Mouse (Mus musculus) spleen, adult 2 months (tissue): Measurements from ENCODE around the gene Adra2a. TPM values are rescaled to one million over a fixed set of nuclear protein-coding genes. Genes with fewer than 3 reads are reported as not detected.

Experiments used
- DNase-seq, 2 experiments: peaks; one replicate each; pipeline versions ENCODE4 v3.0.0 to v3.0.0-alpha.2; 2012 to 2021; ENCODE audit warnings: low spot score in 2 of 2, low read depth in 1 of 2
- H3K27ac ChIP-seq: fragments of 200-500 bp; 2 replicates; pipeline ENCODE4 v1.5.1; 2012; ENCODE audit warnings: low read length, inconsistent platforms; ENCODE audit not compliant: insufficient read depth
- H3K27me3 ChIP-seq: fragments of 200-500 bp; 2 replicates; pipeline ENCODE4 v1.6.1; 2012; ENCODE audit warnings: mild to moderate bottlenecking, moderate library complexity, low read length, inconsistent platforms; ENCODE audit not compliant: control insufficient read depth, insufficient read depth
- H3K36me3 ChIP-seq: fragments of 200-500 bp; 2 replicates; pipeline ENCODE4 v1.6.1; 2012; ENCODE audit warnings: mild to moderate bottlenecking, low read length, inconsistent platforms; ENCODE audit not compliant: control insufficient read depth, insufficient read depth
- H3K4me1 ChIP-seq: fragments of 200-500 bp; 2 replicates; pipeline ENCODE4 v1.6.1; 2011; ENCODE audit warnings: inconsistent platforms; ENCODE audit not compliant: control insufficient read depth, insufficient read depth, insufficient read length
- H3K4me3 ChIP-seq: fragments of 200-500 bp; 2 replicates; pipeline ENCODE4 v1.5.1; 2011; ENCODE audit warnings: mild to moderate bottlenecking, inconsistent platforms; ENCODE audit not compliant: insufficient read depth, insufficient read length; ENCODE audit errors: extremely low read depth
- CTCF ChIP-seq: fragments of 200-500 bp; IDR thresholded peaks from 2 replicates; pipeline ENCODE4 v1.5.1; 2011; ENCODE audit warnings: mild to moderate bottlenecking, inconsistent platforms; ENCODE audit not compliant: insufficient read depth, insufficient read length, insufficient replicate concordance; ENCODE audit errors: extremely low read depth
- POLR2A ChIP-seq: fragments of 200-500 bp; IDR thresholded peaks from 2 replicates; pipeline ENCODE4 v1.6.1; 2011; ENCODE audit warnings: low read depth, low read length, inconsistent platforms
- WGBS: fragments of 180-500 bp; shearing (Covaris S2); methylation state at CpG from one replicate; pipeline ENCODE4 v1.1.7; 2018; 5-methylcytosine and 5-hydroxymethylcytosine counted together
- polyA plus RNA-seq: library from polyadenylated mRNA; depleted of rRNA; stranded (reverse); fragments of >200 nt; gene quantifications from 2 replicates; pipeline ENCODE4 v1.2.3, GENCODE M21; 2012

The Adra2a gene
- polyA plus RNA-seq, 1 experiment: 0.83 TPM

DNA sequence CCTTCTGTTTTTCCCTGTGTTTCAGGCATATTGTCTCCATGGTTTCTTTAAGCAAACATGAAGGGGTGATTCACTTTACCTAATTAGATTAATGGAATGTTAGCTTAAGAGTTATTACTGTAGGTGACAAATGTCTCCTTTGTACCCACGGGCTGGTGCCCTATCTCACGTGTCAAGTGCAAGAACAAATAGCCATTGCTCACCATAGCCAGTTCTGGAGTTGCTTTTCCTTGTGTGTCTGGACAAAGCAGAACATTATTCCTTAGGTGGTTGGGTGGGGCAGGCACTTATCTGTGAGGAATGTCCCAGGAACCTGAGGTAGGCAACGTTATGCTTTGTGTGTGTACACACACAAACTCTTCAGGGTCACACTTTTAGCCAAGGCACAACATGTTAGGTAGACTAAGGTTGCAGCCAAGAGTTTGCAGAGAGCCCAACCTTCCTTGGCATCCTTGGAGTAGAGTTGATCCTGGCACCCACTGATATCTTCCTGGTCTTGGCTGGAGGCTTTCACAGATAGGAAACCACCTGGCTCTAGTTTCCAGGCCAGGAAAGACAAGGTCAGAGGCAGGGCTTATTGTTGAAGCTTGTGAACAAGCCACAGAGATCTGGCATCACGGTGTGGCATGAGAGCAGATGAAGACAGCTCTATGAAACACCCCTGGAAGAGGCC lies 3.5 kb upstream of the Adra2a start:
- no peak for TF ChIP-seq CTCF
- TF ChIP-seq POLR2A: no peak
- Histone ChIP-seq H3K36me3 (no peaks in the 10 kb centered on the region), H3K4me3 (no peak overlapping the region), H3K27ac (no peak overlapping the region), H3K27me3 (peaks cover 9% of the 10 kb centered on the region), H3K4me1 (peaks cover 6% of the 10 kb centered on the region; the same call in 1 of the 2 replicates)
- WGBS: 44% methylated on average over 4 of the region's 4 CpGs
- no peak for DNase-seq

DNA sequence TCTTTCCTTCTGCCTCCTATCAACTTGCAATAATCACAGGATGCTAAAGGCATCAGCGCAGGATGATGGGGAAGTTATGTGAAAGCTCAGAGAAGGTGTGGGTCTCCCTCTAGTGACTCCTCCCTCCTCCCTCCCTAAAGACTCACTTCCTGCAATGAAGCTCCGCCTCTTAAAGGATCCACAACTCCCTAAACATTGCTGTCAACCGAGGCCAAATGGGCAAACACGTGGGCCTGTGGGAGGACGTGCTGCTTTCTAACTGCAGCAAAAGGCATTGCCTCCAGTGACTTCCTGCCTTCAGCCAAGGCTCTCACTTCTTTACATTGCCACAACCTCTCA lies 3.0 kb upstream of the Adra2a start:
- TF ChIP-seq POLR2A (no peak), CTCF (no peak)
- WGBS: 12% methylated on average over 5 of the region's 5 CpGs
- H3K4me3 ChIP-seq: no peak overlapping the region
- H3K4me1 ChIP-seq: peaks cover 9% of the 10 kb centered on the region; the same call in 1 of the 2 replicates
- DNase-seq: no peak
- H3K27me3 ChIP-seq: peaks cover 14% of the 10 kb centered on the region
- H3K36me3 ChIP-seq: no peaks in the 10 kb centered on the region
- no peak overlapping the region for H3K27ac ChIP-seq

DNA sequence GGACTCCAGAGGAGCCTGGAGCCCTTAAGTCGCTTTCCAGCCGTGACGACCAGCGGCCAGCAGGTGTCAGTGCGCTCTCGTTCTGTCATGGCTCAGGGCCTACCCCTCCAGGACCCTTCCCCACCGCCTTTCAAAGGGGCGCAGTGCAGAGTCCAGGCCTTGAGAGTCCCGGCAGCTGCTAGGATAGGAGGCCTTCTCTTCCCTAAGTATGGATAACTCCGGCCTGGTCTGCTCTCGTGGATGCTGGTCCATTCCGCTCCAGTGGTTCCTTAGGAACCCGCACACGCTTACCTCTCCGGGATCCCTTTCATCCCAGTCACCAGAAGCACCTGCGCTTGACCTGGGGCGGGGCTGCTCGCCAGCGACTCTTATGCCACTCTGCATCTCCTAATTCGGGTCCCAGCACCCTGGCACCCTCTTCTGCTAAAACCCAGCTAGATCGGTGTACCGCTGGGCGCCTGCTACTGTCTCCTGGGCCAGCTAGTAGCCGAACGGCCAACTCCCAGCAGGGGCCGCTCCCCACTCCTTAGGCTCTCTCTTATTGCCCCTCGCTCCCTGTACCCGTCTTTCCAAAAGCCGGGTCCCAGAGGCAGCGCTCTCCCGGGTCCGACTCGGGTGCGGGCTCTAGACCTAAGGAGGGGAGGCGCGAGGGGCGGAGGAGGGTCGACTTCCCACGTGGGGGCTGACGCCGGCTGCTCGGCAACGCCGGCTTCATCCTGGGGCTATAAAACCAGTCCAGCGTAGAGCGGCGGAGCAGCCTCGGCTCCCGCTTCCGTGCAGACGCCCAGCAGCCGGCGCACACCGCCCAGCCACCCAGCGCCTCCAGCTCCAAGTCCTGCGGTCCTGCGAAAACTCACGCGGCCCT lies 788 bp downstream of the Adra2a start:
- H3K4me3 ChIP-seq: peak overlapping the region; percentile 33; the same call in 1 of the 2 replicates
- peaks cover 28% of the 10 kb centered on the region for H3K27me3 ChIP-seq
- H3K36me3 ChIP-seq: no peaks in the 10 kb centered on the region
- DNase-seq: peak in 1 of 2 experiments; percentile 23
- H3K27ac ChIP-seq: no peak overlapping the region
- peaks cover 19% of the 10 kb centered on the region for H3K4me1 ChIP-seq
- WGBS: 3% methylated on average over 59 of the region's 59 CpGs
- TF ChIP-seq POLR2A: no peak
- peak; percentile 34; the same call in 1 of the 2 replicates for TF ChIP-seq CTCF

DNA sequence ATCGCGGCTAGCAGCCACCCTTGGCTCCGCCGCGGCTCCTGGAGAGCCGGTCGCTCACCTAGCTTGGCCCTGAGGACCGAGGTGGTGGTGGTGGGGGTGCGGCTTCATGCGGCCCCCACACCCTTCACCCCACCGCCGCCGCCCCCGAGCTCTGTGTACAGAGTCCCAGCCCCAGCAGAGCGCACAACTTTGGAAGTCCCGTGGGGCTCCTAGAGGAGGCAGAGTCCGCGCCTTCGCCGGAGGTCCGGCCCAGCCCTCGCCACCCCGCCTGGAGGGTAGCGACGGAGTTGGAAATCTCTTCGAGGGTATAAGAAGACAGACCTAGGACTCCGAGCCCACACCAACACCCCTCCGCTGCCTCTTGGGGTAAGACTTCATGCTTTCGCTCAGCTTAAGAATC lies 1.5 kb downstream of the Adra2a start:
- Histone ChIP-seq H3K4me3 (peak overlapping the region; percentile 33; the same call in 1 of the 2 replicates), H3K4me1 (peaks cover 19% of the 10 kb centered on the region), H3K36me3 (no peaks in the 10 kb centered on the region), H3K27me3 (peaks cover 28% of the 10 kb centered on the region), H3K27ac (no peak overlapping the region)
- TF ChIP-seq POLR2A (no peak), CTCF (no peak)
- 3% methylated on average over 29 of the region's 29 CpGs for WGBS
- DNase-seq: no peak

DNA sequence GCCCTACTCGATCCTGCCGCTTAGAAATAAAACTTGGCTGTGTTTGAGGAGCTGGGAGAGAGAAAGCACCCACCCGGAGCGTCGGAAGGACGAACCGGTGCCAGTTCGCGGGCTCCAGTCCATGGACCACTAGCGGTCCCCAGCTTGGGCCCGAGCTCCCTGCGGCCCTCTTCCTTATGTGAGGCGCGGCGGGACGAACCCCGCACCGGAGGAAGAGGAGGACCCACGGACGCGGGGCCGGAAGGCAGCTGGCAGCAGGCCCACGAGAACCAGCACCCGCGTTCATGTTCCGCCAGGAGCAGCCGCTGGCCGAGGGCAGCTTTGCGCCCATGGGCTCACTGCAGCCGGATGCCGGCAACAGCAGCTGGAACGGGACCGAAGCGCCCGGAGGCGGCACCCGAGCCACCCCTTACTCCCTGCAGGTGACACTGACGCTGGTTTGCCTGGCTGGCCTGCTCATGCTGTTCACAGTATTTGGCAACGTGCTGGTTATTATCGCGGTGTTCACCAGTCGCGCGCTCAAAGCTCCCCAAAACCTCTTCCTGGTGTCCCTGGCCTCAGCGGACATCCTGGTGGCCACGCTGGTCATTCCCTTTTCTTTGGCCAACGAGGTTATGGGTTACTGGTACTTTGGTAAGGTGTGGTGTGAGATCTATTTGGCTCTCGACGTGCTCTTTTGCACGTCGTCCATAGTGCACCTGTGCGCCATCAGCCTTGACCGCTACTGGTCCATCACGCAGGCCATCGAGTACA lies 2.2 kb downstream of the Adra2a start:
- whole genome bisulfite sequencing: 5% methylated on average over 55 of the region's 55 CpGs
- H3K27ac ChIP-seq: no peak overlapping the region
- H3K36me3 ChIP-seq: no peaks in the 10 kb centered on the region
- H3K27me3 ChIP-seq: peaks cover 28% of the 10 kb centered on the region
- H3K4me1 ChIP-seq: peaks cover 19% of the 10 kb centered on the region
- DNase-seq: no peak
- TF ChIP-seq POLR2A: no peak
- TF ChIP-seq CTCF: no peak
- peak overlapping the region; percentile 1; the same call in 1 of the 2 replicates for H3K4me3 ChIP-seq

DNA sequence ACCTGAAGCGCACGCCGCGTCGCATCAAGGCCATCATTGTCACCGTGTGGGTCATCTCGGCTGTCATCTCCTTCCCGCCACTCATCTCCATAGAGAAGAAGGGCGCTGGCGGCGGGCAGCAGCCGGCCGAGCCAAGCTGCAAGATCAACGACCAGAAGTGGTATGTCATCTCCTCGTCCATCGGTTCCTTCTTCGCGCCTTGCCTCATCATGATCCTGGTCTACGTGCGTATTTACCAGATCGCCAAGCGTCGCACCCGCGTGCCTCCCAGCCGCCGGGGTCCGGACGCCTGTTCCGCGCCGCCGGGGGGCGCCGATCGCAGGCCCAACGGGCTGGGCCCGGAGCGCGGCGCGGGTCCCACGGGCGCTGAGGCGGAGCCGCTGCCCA lies 2.7 kb downstream of the Adra2a start:
- peaks cover 28% of the 10 kb centered on the region for H3K27me3 ChIP-seq
- TF ChIP-seq POLR2A (no peak), CTCF (no peak)
- no peaks in the 10 kb centered on the region for H3K36me3 ChIP-seq
- peaks cover 19% of the 10 kb centered on the region for H3K4me1 ChIP-seq
- no peak overlapping the region for H3K27ac ChIP-seq
- WGBS: 2% methylated on average over 46 of the region's 46 CpGs
- no peak overlapping the region; the same call in 1 of the 2 replicates for H3K4me3 ChIP-seq
- DNase-seq: no peak
